Mouse (Mus musculus) neural tube, embryonic 12.5 days (tissue): ENCODE measurements around the gene Rcbtb2. TPM values are rescaled to one million over a fixed set of nuclear protein-coding genes. Genes with fewer than 3 reads are reported as not detected.

ENCODE experiments used
- ATAC-seq: fragments of 200-750 bp; cut with Nextera tagmentation; 2 replicates; pipeline ENCODE4 v1.8.0; 2017; ENCODE audit warnings: low read depth, mild to moderate bottlenecking, moderate TSS enrichment, moderate library complexity; ENCODE audit not compliant: low FRiP score
- H3K27ac ChIP-seq: fragments of 300-500 bp; sonication (generic); 2 replicates; pipeline ENCODE4 v1.5.1; 2016
- H3K27me3 ChIP-seq: fragments of 300-500 bp; sonication (generic); replicated peaks from 2 replicates; pipeline ENCODE4 v1.6.1; 2016; ENCODE audit warnings: mild to moderate bottlenecking
- H3K36me3 ChIP-seq: fragments of 300-500 bp; sonication (generic); 2 replicates; pipeline ENCODE4 v1.6.1; 2016; ENCODE audit warnings: mild to moderate bottlenecking
- H3K4me1 ChIP-seq: fragments of 300-500 bp; sonication (generic); 2 replicates; pipeline ENCODE4 v1.6.1; 2016
- H3K4me2 ChIP-seq: fragments of 300-500 bp; sonication (generic); replicated peaks from 2 replicates; pipeline ENCODE4 v1.6.1; 2016; ENCODE audit warnings: mild to moderate bottlenecking
- H3K4me3 ChIP-seq: fragments of 300-500 bp; sonication (generic); 2 replicates; pipeline ENCODE4 v1.5.1; 2016
- H3K9ac ChIP-seq: fragments of 300-500 bp; sonication (generic); 2 replicates; pipeline ENCODE4 v1.6.1; 2016; ENCODE audit warnings: mild to moderate bottlenecking
- H3K9me3 ChIP-seq: fragments of 300-500 bp; sonication (generic); 2 replicates; pipeline ENCODE4 v1.6.1; 2016; ENCODE audit warnings: mild to moderate bottlenecking
- WGBS: fragments of 180-500 bp; shearing (Covaris S2); methylation state at CpG from one replicate; pipeline ENCODE4 v1.1.7; 2016; 5-methylcytosine and 5-hydroxymethylcytosine counted together
- polyA plus RNA-seq: library from polyadenylated mRNA; unstranded; fragments of >200 nt; fragmentation: Nextera tagmentation; extraction: Ambion mirVana; gene quantifications from 2 replicates; pipeline ENCODE4 v1.2.1, GENCODE M21; 2016

Gene Rcbtb2
- polyA plus RNA-seq, 1 experiment from 2014 or later = 118 TPM

GRCm38 (mm10) chr14:73138483-73138882 is 15.6 kb downstream of the Rcbtb2 start:
- Histone ChIP-seq H3K27me3 (no peaks in the 10 kb centered on the region), H3K9ac (no peak overlapping the region), H3K4me3 (no peak overlapping the region), H3K36me3 (no peaks in the 10 kb centered on the region), H3K27ac (no peak overlapping the region), H3K4me1 (0 out of 2 replicates have a peak, but pooled peaks cover 3% of the 10 kb centered on the region), H3K9me3 (no peaks in the 10 kb centered on the region), H3K4me2 (no peak overlapping the region)
- 88% methylated on average over 7 of the region's 7 CpGs for WGBS
- no peak for ATAC-seq

- Histone ChIP-seq H3K9me3 (no peaks in the 10 kb centered on the region), H3K4me2 (no peak overlapping the region), H3K27ac (no peak overlapping the region), H3K36me3 (no peaks in the 10 kb centered on the region), H3K4me1 (peaks cover 15% of the 10 kb centered on the region), H3K4me3 (no peak overlapping the region), H3K27me3 (no peaks in the 10 kb centered on the region), H3K9ac (no peak overlapping the region)
- ATAC-seq = no peak
- WGBS = 74% methylated on average over 5 of the region's 5 CpGs
Observed at GRCm38 (mm10) chr14:73139866-73140265, 17.0 kb downstream of the Rcbtb2 start.

- 64% methylated on average over 3 of the region's 3 CpGs for WGBS
- Histone ChIP-seq H3K36me3 (no peaks in the 10 kb centered on the region), H3K27me3 (no peaks in the 10 kb centered on the region), H3K9me3 (no peaks in the 10 kb centered on the region), H3K9ac (no peak overlapping the region), H3K27ac (no peak overlapping the region), H3K4me2 (no peak overlapping the region), H3K4me1 (peaks cover 18% of the 10 kb centered on the region), H3K4me3 (no peak overlapping the region)
- ATAC-seq = no peak
Observed at GRCm38 (mm10) chr14:73141800-73142199, 19.0 kb downstream of the Rcbtb2 start.

GRCm38 (mm10) chr14:73142421-73142895 is 19.6 kb downstream of the Rcbtb2 start:
- ATAC-seq = no peak; the same call in 1 of the 2 replicates
- WGBS = 1% methylated on average over 11 of the region's 11 CpGs
- peak overlapping the region; percentile 75 for H3K4me3 ChIP-seq
- H3K9ac ChIP-seq = peak overlapping the region; percentile 98
- no peaks in the 10 kb centered on the region for H3K27me3 ChIP-seq
- no peaks in the 10 kb centered on the region for H3K36me3 ChIP-seq
- peak overlapping the region; percentile 99 for H3K27ac ChIP-seq
- H3K4me2 ChIP-seq = peak overlapping the region; percentile 78
- peaks cover 18% of the 10 kb centered on the region for H3K4me1 ChIP-seq
- H3K9me3 ChIP-seq = no peaks in the 10 kb centered on the region

- Histone ChIP-seq H3K27me3 (no peaks in the 10 kb centered on the region), H3K36me3 (no peaks in the 10 kb centered on the region), H3K9ac (peak overlapping the region; percentile 98), H3K4me3 (peak overlapping the region; percentile 75), H3K4me1 (peaks cover 18% of the 10 kb centered on the region), H3K4me2 (peak overlapping the region; percentile 78), H3K27ac (peak overlapping the region; percentile 99), H3K9me3 (no peaks in the 10 kb centered on the region)
- WGBS = under 1% methylated on average over 71 of the region's 88 CpGs
- peak; percentile 95 for ATAC-seq
Observed at GRCm38 (mm10) chr14:73142896-73143709, 20.3 kb downstream of the Rcbtb2 start.

- 40% methylated on average over 25 of the region's 25 CpGs for WGBS
- H3K4me1 ChIP-seq = peaks cover 18% of the 10 kb centered on the region
- no peaks in the 10 kb centered on the region for H3K27me3 ChIP-seq
- H3K4me2 ChIP-seq = peak overlapping the region; percentile 78
- peak overlapping the region; percentile 75 for H3K4me3 ChIP-seq
- peak overlapping the region; percentile 98 for H3K9ac ChIP-seq
- no peaks in the 10 kb centered on the region for H3K36me3 ChIP-seq
- H3K27ac ChIP-seq = peak overlapping the region; percentile 99
- no peaks in the 10 kb centered on the region for H3K9me3 ChIP-seq
- ATAC-seq = peak; percentile 15; the same call in 1 of the 2 replicates
Observed at GRCm38 (mm10) chr14:73143710-73144420, 21.0 kb downstream of the Rcbtb2 start.

- no peak for ATAC-seq
- Histone ChIP-seq H3K9ac (no peak overlapping the region), H3K27ac (no peak overlapping the region), H3K4me2 (no peak overlapping the region), H3K36me3 (no peaks in the 10 kb centered on the region), H3K27me3 (no peaks in the 10 kb centered on the region), H3K4me3 (no peak overlapping the region), H3K9me3 (no peaks in the 10 kb centered on the region), H3K4me1 (peaks cover 18% of the 10 kb centered on the region)
- 92% methylated on average over 4 of the region's 4 CpGs for WGBS
Observed at GRCm38 (mm10) chr14:73145531-73145930, 22.7 kb downstream of the Rcbtb2 start.

- Histone ChIP-seq H3K27ac (no peak overlapping the region), H3K4me1 (peaks cover 17% of the 10 kb centered on the region), H3K36me3 (peaks cover 4% of the 10 kb centered on the region; the same call in 1 of the 2 replicates), H3K9ac (no peak overlapping the region), H3K27me3 (no peaks in the 10 kb centered on the region), H3K4me2 (no peak overlapping the region), H3K9me3 (no peaks in the 10 kb centered on the region), H3K4me3 (no peak overlapping the region)
- WGBS = 62% methylated on average over 3 of the region's 3 CpGs
- no peak for ATAC-seq
Observed at GRCm38 (mm10) chr14:73146721-73147120, 23.9 kb downstream of the Rcbtb2 start.

GRCm38 (mm10) chr14:73148125-73148524 is 25.3 kb downstream of the Rcbtb2 start:
- peaks cover 5% of the 10 kb centered on the region; the same call in 1 of the 2 replicates for H3K36me3 ChIP-seq
- H3K9me3 ChIP-seq = no peaks in the 10 kb centered on the region
- no peak for ATAC-seq

GRCm38 (mm10) chr14:73161303-73161702 is 38.5 kb downstream of the Rcbtb2 start:
- Histone ChIP-seq H3K4me2 (no peak overlapping the region), H3K36me3 (peaks cover 80% of the 10 kb centered on the region), H3K9me3 (no peaks in the 10 kb centered on the region), H3K4me3 (no peak overlapping the region), H3K9ac (no peak overlapping the region), H3K27me3 (no peaks in the 10 kb centered on the region), H3K4me1 (no peaks in the 10 kb centered on the region), H3K27ac (no peak overlapping the region)
- ATAC-seq = no peak
- 92% methylated on average over 4 of the region's 5 CpGs for WGBS

More at GRCm38 (mm10) chr14:73148125-73148524, 25.3 kb downstream of the Rcbtb2 start:
- Histone ChIP-seq H3K4me2 (no peak overlapping the region), H3K9ac (no peak overlapping the region), H3K4me3 (no peak overlapping the region), H3K27me3 (no peaks in the 10 kb centered on the region), H3K4me1 (peaks cover 14% of the 10 kb centered on the region), H3K27ac (no peak overlapping the region)
- 91% methylated on average over 3 of the region's 3 CpGs for WGBS

- 94% methylated on average over 13 of the region's 13 CpGs for WGBS
- Histone ChIP-seq H3K4me1 (no peaks in the 10 kb centered on the region), H3K27ac (no peak overlapping the region), H3K9me3 (no peaks in the 10 kb centered on the region), H3K27me3 (no peaks in the 10 kb centered on the region), H3K36me3 (peaks cover 80% of the 10 kb centered on the region), H3K4me3 (no peak overlapping the region), H3K4me2 (no peak overlapping the region), H3K9ac (no peak overlapping the region)
- no peak for ATAC-seq
Observed at GRCm38 (mm10) chr14:73162192-73162800, 39.5 kb downstream of the Rcbtb2 start.
